Mouse (Mus musculus) ES-E14 (cell line): ENCODE results near the gene Haspin.

Experiments used
- CHD2 ChIP-seq: IDR thresholded peaks from 2 replicates; pipeline ENCODE4 v1.6.1; 2014; ENCODE audit warnings: mild to moderate bottlenecking, low read depth, low read length, inconsistent platforms
- HCFC1 ChIP-seq: IDR thresholded peaks from 2 replicates; pipeline ENCODE4 v1.6.1; 2012; ENCODE audit warnings: low read length, inconsistent platforms, borderline replicate concordance; ENCODE audit not compliant: insufficient read depth
- MAFK ChIP-seq: IDR thresholded peaks from 2 replicates; pipeline ENCODE4 v1.6.1; 2014; ENCODE audit warnings: mild to moderate bottlenecking, low read depth, low read length, inconsistent platforms; ENCODE audit not compliant: insufficient read depth
- ZC3H11A ChIP-seq: IDR thresholded peaks from 2 replicates; pipeline ENCODE4 v1.6.1; 2012; ENCODE audit warnings: low read depth, mild to moderate bottlenecking, inconsistent platforms, low read length, borderline replicate concordance
- ZNF384 ChIP-seq: IDR thresholded peaks from 2 replicates; pipeline ENCODE4 v1.6.1; 2012; ENCODE audit warnings: low read depth, low read length, inconsistent platforms

GRCm38 (mm10) chr11:73098860-73099259 lies 39.2 kb downstream of the Haspin start:
- TF ChIP-seq ZNF384 (no peak), MAFK (no peak), HCFC1 (no peak), CHD2 (no peak), ZC3H11A (no peak)
